Mouse (Mus musculus): ENCODE data around the gene Galt. TPM values are rescaled to one million over a fixed set of nuclear protein-coding genes. Genes with fewer than 3 reads are reported as not detected.
"Not testable (repeated sequence)": the region's sequence is repeated elsewhere in the genome, so short reads cannot be mapped to it uniquely, and the experiment has no call there.

The Galt gene
- polyA plus RNA-seq, 1 experiment from 2014 or later, result 40.8 TPM

DNA sequence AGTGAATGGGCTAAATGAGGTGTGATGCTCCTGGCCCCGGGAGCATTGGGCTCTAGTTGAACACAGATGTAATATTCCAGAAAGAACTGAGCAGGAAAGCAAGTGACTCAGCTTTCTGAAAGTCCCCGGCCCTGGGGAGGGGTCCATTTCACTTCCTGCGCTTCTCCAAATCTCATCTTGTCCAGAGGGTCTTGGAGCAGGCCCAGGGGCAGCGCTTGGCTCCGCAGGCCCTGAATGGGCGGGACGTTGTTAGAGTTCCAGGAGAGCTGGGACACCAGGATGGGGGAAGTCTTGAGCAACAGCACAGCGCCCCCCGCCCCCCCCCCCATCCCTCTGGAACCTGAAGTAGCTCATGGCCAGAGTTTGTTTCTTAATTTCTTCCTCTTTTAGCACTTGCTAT, 26.2 kb downstream of the Galt start:
- not testable (repeated sequence) for H3K27me3 ChIP-seq (ENCODE audit: control insufficient read depth, insufficient read depth, low read depth, low read length); H3K9ac ChIP-seq (ENCODE audit: low read depth, low read length); H3K4me2 ChIP-seq (ENCODE audit: low read depth, low read length); H3K4me1 ChIP-seq (ENCODE audit: control insufficient read depth, low read depth, low read length); H3K9me3 ChIP-seq (replicated peaks; ENCODE audit: control insufficient read depth, low read length); H3K27ac ChIP-seq (ENCODE audit: low read length); ATAC-seq (ENCODE audit: low read depth); H3K4me3 ChIP-seq (ENCODE audit: low read depth, low read length); H3K36me3 ChIP-seq (ENCODE audit: control insufficient read depth, insufficient read depth)
- 8% methylated on average over 5 of the region's 9 CpGs for WGBS (ENCODE audit: insufficient replicate concordance)

- H3K9ac ChIP-seq (ENCODE audit: low read depth, low read length); H3K27me3 ChIP-seq (ENCODE audit: control insufficient read depth, insufficient read depth, low read depth, low read length); H3K4me3 ChIP-seq (ENCODE audit: low read depth, low read length); H3K4me2 ChIP-seq (ENCODE audit: low read depth, low read length); H3K27ac ChIP-seq (ENCODE audit: low read length); H3K4me1 ChIP-seq (ENCODE audit: control insufficient read depth, low read depth, low read length); H3K36me3 ChIP-seq (ENCODE audit: control insufficient read depth, insufficient read depth); ATAC-seq (ENCODE audit: low read depth); H3K9me3 ChIP-seq (replicated peaks; ENCODE audit: control insufficient read depth, low read length): not testable (repeated sequence)
- WGBS (ENCODE audit: insufficient replicate concordance), result 24% methylated on average over 18 of the region's 21 CpGs
These were observed 26.9 kb downstream of the Galt start for GRCm38 (mm10) chr4:41781748-41782485.

GRCm38 (mm10) chr4:41782711-41783110, 27.7 kb downstream of the Galt start:
- not testable (repeated sequence) for H3K9me3 ChIP-seq (replicated peaks; ENCODE audit: control insufficient read depth, low read length); H3K4me2 ChIP-seq (ENCODE audit: low read depth, low read length); ATAC-seq (ENCODE audit: low read depth); H3K9ac ChIP-seq (ENCODE audit: low read depth, low read length); H3K27me3 ChIP-seq (ENCODE audit: control insufficient read depth, insufficient read depth, low read depth, low read length); H3K27ac ChIP-seq (ENCODE audit: low read length); H3K4me1 ChIP-seq (ENCODE audit: control insufficient read depth, low read depth, low read length); H3K36me3 ChIP-seq (ENCODE audit: control insufficient read depth, insufficient read depth); H3K4me3 ChIP-seq (ENCODE audit: low read depth, low read length)
- WGBS (ENCODE audit: insufficient replicate concordance), result 39% methylated on average over 4 of the region's 4 CpGs

DNA sequence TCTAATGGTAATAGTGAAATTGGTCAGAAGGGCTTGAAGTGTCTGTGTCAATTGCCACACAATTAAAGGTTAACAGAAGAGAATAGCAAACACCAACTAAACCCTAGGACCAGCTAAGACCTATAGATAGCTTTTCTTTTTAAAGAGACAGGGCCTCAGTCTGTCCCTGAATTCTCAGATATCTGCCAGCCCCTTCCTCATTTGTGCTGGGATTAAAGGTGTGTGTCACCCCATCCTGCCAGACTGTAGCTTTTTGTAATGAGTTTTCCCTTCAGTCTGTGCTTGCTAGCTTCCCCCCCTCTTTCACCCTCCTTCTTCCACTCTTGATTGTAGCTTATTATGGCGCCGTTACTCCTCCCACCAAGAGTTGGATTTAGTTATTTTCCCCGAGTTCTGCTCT, 28.2 kb downstream of the Galt start:
- 65% methylated on average over 3 of the region's 3 CpGs for WGBS (ENCODE audit: insufficient replicate concordance)
- H3K9me3 ChIP-seq (replicated peaks; ENCODE audit: control insufficient read depth, low read length); ATAC-seq (ENCODE audit: low read depth); H3K27ac ChIP-seq (ENCODE audit: low read length); H3K9ac ChIP-seq (ENCODE audit: low read depth, low read length); H3K27me3 ChIP-seq (ENCODE audit: control insufficient read depth, insufficient read depth, low read depth, low read length); H3K4me2 ChIP-seq (ENCODE audit: low read depth, low read length); H3K4me3 ChIP-seq (ENCODE audit: low read depth, low read length); H3K36me3 ChIP-seq (ENCODE audit: control insufficient read depth, insufficient read depth); H3K4me1 ChIP-seq (ENCODE audit: control insufficient read depth, low read depth, low read length): not testable (repeated sequence)

Other genes starting within 250 kb of the Galt start
- gene 1110017D15Rik, start 237.9 kb upstream of the Galt start, polyA plus RNA-seq (2015; fragmentation: Nextera tagmentation; extraction: Ambion mirVana), result not detected in 2 replicates
- 0.67 and 0.98 TPM in 2 replicates for gene Fam219a, start 185.7 kb upstream of the Galt start, polyA plus RNA-seq (2015; fragmentation: Nextera tagmentation; extraction: Ambion mirVana)
- 4.3 and 4.9 TPM in 2 replicates for gene Dnaic1, start 185.5 kb upstream of the Galt start, polyA plus RNA-seq (2015; fragmentation: Nextera tagmentation; extraction: Ambion mirVana)
- gene Enho, start 114.9 kb upstream of the Galt start, polyA plus RNA-seq (2015; fragmentation: Nextera tagmentation; extraction: Ambion mirVana), result 3.2 and 4.5 TPM in 2 replicates
- 0.19 and 0.22 TPM in 2 replicates for gene Cntfr, start 58.1 kb upstream of the Galt start, polyA plus RNA-seq (2015; fragmentation: Nextera tagmentation; extraction: Ambion mirVana)
- gene Il11ra1, start 55.2 kb upstream of the Galt start, polyA plus RNA-seq (2015; fragmentation: Nextera tagmentation; extraction: Ambion mirVana), result 42.3 and 45.4 TPM in 2 replicates
- gene Rpp25l, start 41.7 kb upstream of the Galt start, polyA plus RNA-seq (2015; fragmentation: Nextera tagmentation; extraction: Ambion mirVana), result 27.1 and 27.2 TPM in 2 replicates
- gene Dctn3, start 32.1 kb upstream of the Galt start, polyA plus RNA-seq (2015; fragmentation: Nextera tagmentation; extraction: Ambion mirVana), result 56.9 and 62.0 TPM in 2 replicates
- gene Arid3c, start 24.1 kb upstream of the Galt start, polyA plus RNA-seq (2015; fragmentation: Nextera tagmentation; extraction: Ambion mirVana), result not detected in 2 replicates
- 50.6 and 57.0 TPM in 2 replicates for gene Sigmar1, start 929 bp downstream of the Galt start, polyA plus RNA-seq (2015; fragmentation: Nextera tagmentation; extraction: Ambion mirVana)
- 7.5 and 9.4 TPM in 2 replicates for gene Ccl27a, start 19.0 kb downstream of the Galt start, polyA plus RNA-seq (2015; fragmentation: Nextera tagmentation; extraction: Ambion mirVana)
- not detected in 2 replicates for gene Gm21541, start 148.4 kb downstream of the Galt start, polyA plus RNA-seq (2015; fragmentation: Nextera tagmentation; extraction: Ambion mirVana)
- gene Gm20878, start 186.3 kb downstream of the Galt start, polyA plus RNA-seq (2015; fragmentation: Nextera tagmentation; extraction: Ambion mirVana), result 0.28 TPM in 1 of 2 replicates, not detected in the other
- not detected in 2 replicates for gene Fam205a4, start 210.8 kb downstream of the Galt start, polyA plus RNA-seq (2015; fragmentation: Nextera tagmentation; extraction: Ambion mirVana)